Mouse (Mus musculus): ENCODE results near the gene Hist1h1b.

The Hist1h1b gene

GRCm38 (mm10) chr13:21782361-21783254, 2.2 kb upstream of the Hist1h1b start:
- DNase-seq (ENCODE audit: extremely low spot score, low read depth, low spot score), result peak; percentile 79

- no peak for DNase-seq (ENCODE audit: extremely low spot score, low read depth, low spot score)
Observed at GRCm38 (mm10) chr13:21781639-21782038, 1.2 kb upstream of the Hist1h1b start.

GRCm38 (mm10) chr13:21781021-21781555, 663 bp upstream of the Hist1h1b start:
- DNase-seq (ENCODE audit: extremely low spot score, low read depth, low spot score), result no peak

- peak; percentile 92 for DNase-seq (ENCODE audit: extremely low spot score, low read depth, low spot score)
Observed at GRCm38 (mm10) chr13:21778814-21779766, 1.3 kb downstream of the Hist1h1b start.

GRCm38 (mm10) chr13:21755707-21756106, 24.7 kb downstream of the Hist1h1b start:
- no peak for DNase-seq (ENCODE audit: extremely low spot score, low read depth, low spot score)

GRCm38 (mm10) chr13:21754294-21755001, 26.0 kb downstream of the Hist1h1b start:
- DNase-seq (ENCODE audit: extremely low spot score, low read depth, low spot score), result peak; percentile 62

GRCm38 (mm10) chr13:21753524-21754285, 26.7 kb downstream of the Hist1h1b start, which contains the start of the genes Hist1h2ak and Hist1h2bn:
TSS of gene Hist1h2ak (minus strand) at chr13:21753827.
TSS of gene Hist1h2bn (plus strand) at chr13:21754123.
- DNase-seq (ENCODE audit: extremely low spot score, low read depth, low spot score), result peak; percentile 96

- peak; percentile 58 for DNase-seq (ENCODE audit: extremely low spot score, low read depth, low spot score)
Observed at GRCm38 (mm10) chr13:21753051-21753523, 27.3 kb downstream of the Hist1h1b start.

GRCm38 (mm10) chr13:21752356-21752755, 28.1 kb downstream of the Hist1h1b start:
- DNase-seq (ENCODE audit: extremely low spot score, low read depth, low spot score), result no peak

GRCm38 (mm10) chr13:21751827-21752226, 28.6 kb downstream of the Hist1h1b start:
- no peak for DNase-seq (ENCODE audit: extremely low spot score, low read depth, low spot score)

GRCm38 (mm10) chr13:21751417-21751816, 29.0 kb downstream of the Hist1h1b start:
- DNase-seq (ENCODE audit: extremely low spot score, low read depth, low spot score), result no peak

- DNase-seq (ENCODE audit: extremely low spot score, low read depth, low spot score), result peak; percentile 64
Observed at GRCm38 (mm10) chr13:21750159-21751017, 30.0 kb downstream of the Hist1h1b start, which contains the start of gene Hist1h4k. TSS of gene Hist1h4k (minus strand) at chr13:21750505.

GRCm38 (mm10) chr13:21749387-21750158, 30.9 kb downstream of the Hist1h1b start:
- peak; percentile 69 for DNase-seq (ENCODE audit: extremely low spot score, low read depth, low spot score)

- DNase-seq (ENCODE audit: extremely low spot score, low read depth, low spot score), result no peak
Observed at GRCm38 (mm10) chr13:21745006-21745405, 35.4 kb downstream of the Hist1h1b start.

GRCm38 (mm10) chr13:21734906-21735767, 45.3 kb downstream of the Hist1h1b start, which contains the start of gene Hist1h4j:
TSS of gene Hist1h4j (plus strand) at chr13:21735064.
- peak; percentile 92 for DNase-seq (ENCODE audit: extremely low spot score, low read depth, low spot score)

- DNase-seq (ENCODE audit: extremely low spot score, low read depth, low spot score), result peak; percentile 98
Observed at GRCm38 (mm10) chr13:21734010-21734905, 46.2 kb downstream of the Hist1h1b start.
